Mouse (Mus musculus) frontal cortex, adult 2 months (tissue): Measurements from ENCODE around the gene Ifna6. TPM values are rescaled to one million over a fixed set of nuclear protein-coding genes. Genes with fewer than 3 reads are reported as not detected.
"Not testable (repeated sequence)": the region's sequence is repeated elsewhere in the genome, so short reads cannot be mapped to it uniquely, and the experiment has no call there.

ENCODE experiments used
- DNase-seq, 2 experiments: peaks; one replicate each; pipeline ENCODE4 v3.0.0; 2022; ENCODE audit warnings: low spot score in 1 of 2; ENCODE audit errors: extremely low spot score in 1 of 2
- polyA plus RNA-seq: library from polyadenylated mRNA; depleted of rRNA; stranded (reverse); fragments of >200 nt; gene quantifications from 2 replicates; pipeline ENCODE4 v1.2.3, GENCODE M21; 2012; rRNA removed

Ifna6 gene
- not detected in 2 replicates for polyA plus RNA-seq

DNA sequence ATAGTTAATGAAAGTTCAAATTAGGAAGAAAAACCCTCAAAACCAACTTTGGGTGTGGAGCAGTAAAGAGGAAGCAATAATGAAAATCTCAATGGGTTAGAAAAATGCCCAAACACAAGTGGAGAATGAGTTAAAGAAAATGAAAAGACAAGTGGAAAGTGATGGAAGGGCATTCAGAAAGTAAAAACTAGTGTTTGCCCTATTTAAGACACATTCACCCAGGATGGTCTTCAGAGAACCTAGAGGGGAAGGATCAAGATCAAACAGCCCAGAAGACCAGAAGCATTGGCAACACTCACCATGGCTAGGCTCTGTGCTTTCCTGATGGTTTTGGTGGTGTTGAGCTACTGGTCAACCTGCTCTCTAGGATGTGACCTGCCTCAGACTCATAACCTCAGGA lies at the start of gene Ifna6:
TSS of gene Ifna6 (plus strand) at position 301 of the 400 bp plus-strand sequence.
- not testable (repeated sequence) for DNase-seq

GRCm38 (mm10) chr4:88779550-88779949 lies 47.7 kb upstream of the Ifna6 start, which contains the start of gene Gm13272:
Gene Gm13272 (plus strand): TSS chr4:88779850.
- not testable (repeated sequence) for DNase-seq

- not testable (repeated sequence) for DNase-seq
Measured at GRCm38 (mm10) chr4:88780320-88780719, 46.9 kb upstream of the Ifna6 start.

GRCm38 (mm10) chr4:88781831-88782230 lies 45.4 kb upstream of the Ifna6 start, which contains the start of gene Ifnz:
Gene Ifnz (plus strand): TSS chr4:88782131.
- not testable (repeated sequence) for DNase-seq

DNA sequence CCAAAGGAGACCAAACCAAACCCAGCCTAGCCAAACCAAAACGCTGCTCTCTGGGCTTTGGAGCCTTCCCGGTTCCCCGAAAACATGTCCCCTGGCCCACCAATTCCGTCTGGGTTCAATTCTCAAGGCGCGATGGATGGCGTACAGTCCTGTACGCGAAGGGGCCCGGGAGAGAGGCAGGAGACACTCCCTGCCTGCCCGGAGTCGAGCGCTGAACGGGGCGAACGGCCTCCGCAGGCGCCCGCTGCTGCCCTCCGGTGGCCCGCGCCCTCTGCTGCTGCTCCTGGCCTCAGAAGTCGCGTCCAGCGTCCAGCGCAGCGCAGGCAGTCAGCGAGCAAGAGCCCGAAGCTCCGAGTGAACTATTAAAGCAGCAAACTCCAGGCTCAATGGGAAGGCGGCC lies 44.9 kb upstream of the Ifna6 start:
- not testable (repeated sequence) for DNase-seq

- DNase-seq, result not testable (repeated sequence)
Measured at GRCm38 (mm10) chr4:88785409-88785808, 41.8 kb upstream of the Ifna6 start, which contains the start of gene Gm13276. Gene Gm13276 (plus strand): TSS chr4:88785709.

GRCm38 (mm10) chr4:88788402-88788801 lies 38.8 kb upstream of the Ifna6 start, which contains the start of gene Gm13277:
Gene Gm13277 (plus strand): TSS chr4:88788632.
- DNase-seq, result peak; percentile 16 to 80

DNA sequence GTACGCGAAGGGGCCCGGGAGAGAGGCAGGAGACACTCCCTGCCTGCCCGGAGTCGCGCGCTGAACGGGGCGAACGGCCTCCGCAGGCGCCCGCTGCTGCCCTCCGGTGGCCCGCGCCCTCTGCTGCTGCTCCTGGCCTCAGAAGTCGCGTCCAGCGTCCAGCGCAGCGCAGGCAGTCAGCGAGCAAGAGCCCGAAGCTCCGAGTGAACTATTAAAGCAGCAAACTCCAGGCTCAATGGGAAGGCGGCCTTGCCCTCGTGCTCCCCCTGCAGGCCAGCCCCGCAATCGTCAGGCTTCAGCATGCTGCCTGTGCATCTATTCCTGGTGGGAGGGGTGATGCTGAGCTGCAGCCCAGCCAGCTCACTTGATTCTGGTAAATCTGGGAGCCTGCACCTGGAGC lies 36.0 kb upstream of the Ifna6 start, which contains the start of gene Gm13278:
TSS of gene Gm13278 (plus strand) at position 301 of the 400 bp plus-strand sequence.
- DNase-seq, result not testable (repeated sequence)

DNA sequence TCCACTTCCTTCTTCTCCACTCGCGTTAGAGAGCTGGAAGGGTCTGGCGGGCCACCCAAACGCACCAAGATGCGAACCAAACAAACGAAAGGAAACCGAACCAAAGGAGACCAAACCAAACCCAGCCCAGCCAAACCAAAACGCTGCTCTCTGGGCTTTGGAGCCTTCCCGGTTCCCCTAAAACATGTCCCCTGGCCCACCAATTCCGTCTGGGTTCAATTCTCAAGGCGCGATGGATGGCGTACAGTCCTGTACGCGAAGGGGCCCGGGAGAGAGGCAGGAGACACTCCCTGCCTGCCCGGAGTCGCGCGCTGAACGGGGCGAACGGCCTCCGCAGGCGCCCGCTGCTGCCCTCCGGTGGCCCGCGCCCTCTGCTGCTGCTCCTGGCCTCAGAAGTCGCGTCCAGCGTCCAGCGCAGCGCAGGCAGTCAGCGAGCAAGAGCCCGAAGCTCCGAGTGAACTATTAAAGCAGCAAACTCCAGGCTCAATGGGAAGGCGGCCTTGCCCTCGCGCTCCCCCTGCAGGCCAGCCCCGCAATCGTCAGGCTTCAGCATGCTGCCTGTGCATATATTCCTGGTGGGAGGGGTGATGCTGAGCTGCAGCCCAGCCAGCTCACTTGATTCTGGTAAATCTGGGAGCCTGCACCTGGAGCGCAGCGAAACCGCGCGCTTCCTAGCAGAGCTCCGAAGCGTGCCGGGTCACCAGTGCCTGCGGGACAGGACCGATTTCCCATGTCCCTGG lies 33.1 kb upstream of the Ifna6 start, which contains the start of gene Gm13275:
TSS of gene Gm13275 (plus strand) at position 552 of the 740 bp plus-strand sequence.
- peak; percentile 44 to 59 for DNase-seq

- DNase-seq, result not testable (repeated sequence)
Measured at GRCm38 (mm10) chr4:88797097-88797496, 30.1 kb upstream of the Ifna6 start, which contains the start of gene Gm13279. Gene Gm13279 (plus strand): TSS chr4:88797397.

DNA sequence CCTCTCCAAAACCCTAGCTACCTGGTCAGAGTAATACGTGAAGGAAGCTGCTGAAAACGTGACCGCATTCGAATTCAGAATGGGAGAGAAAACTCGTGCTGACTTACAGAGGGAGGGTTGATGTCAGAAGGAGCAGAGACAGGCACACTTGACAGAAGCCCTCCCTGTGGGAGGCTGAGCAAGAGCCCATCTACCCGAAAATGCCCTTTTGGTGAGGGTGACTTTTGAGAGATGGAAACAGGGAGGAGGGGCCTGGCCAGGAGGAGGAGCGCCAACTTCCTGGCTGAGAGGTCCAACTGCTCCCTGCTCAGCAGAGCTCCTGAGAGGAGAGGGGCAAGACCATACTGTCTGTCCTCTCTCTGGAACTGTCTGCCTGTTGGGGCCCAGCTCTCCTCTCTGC lies 27.9 kb upstream of the Ifna6 start, which contains the start of gene Gm13285:
TSS of gene Gm13285 (plus strand) at position 301 of the 400 bp plus-strand sequence.
- not testable (repeated sequence) for DNase-seq

- not testable (repeated sequence) for DNase-seq
Measured at GRCm38 (mm10) chr4:88802954-88803353, 24.3 kb upstream of the Ifna6 start, which contains the start of gene Gm13287. Gene Gm13287 (plus strand): TSS chr4:88803254.

- DNase-seq, result not testable (repeated sequence)
Measured at GRCm38 (mm10) chr4:88805231-88805630, 22.0 kb upstream of the Ifna6 start, which contains the start of gene Gm13288. Gene Gm13288 (plus strand): TSS chr4:88805531.

GRCm38 (mm10) chr4:88805761-88806160 lies 21.5 kb upstream of the Ifna6 start:
- DNase-seq, result not testable (repeated sequence)

GRCm38 (mm10) chr4:88815928-88816327 lies 11.3 kb upstream of the Ifna6 start, which contains the start of gene Ifna7:
Gene Ifna7 (plus strand): TSS chr4:88816228.
- DNase-seq, result no peak

- DNase-seq, result no peak
Measured at GRCm38 (mm10) chr4:88819659-88820058, 7.6 kb upstream of the Ifna6 start, which contains the start of gene Ifna11. Gene Ifna11 (plus strand): TSS chr4:88819959.

DNA sequence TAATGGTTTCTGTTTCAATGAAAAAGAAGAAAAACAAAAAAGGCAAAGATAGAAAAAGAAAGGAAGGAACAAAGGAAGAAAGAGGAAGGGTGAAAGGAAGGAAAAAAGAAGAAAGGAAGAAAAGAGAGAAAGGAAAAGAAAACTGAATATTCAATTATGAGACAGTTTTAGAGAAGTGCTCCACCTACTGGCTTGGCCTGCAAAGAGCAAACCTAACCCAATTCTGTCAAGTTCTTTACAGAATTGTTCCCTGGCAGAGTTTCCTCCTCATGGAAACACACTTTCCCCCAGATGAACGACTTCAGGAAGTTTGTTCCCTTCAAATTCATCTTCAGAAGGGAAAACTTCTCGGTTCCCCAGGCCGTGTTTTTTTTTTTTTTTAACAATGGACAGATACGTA lies 4.2 kb upstream of the Ifna6 start:
- peak in 1 of 2 experiments; percentile 31 for DNase-seq

DNA sequence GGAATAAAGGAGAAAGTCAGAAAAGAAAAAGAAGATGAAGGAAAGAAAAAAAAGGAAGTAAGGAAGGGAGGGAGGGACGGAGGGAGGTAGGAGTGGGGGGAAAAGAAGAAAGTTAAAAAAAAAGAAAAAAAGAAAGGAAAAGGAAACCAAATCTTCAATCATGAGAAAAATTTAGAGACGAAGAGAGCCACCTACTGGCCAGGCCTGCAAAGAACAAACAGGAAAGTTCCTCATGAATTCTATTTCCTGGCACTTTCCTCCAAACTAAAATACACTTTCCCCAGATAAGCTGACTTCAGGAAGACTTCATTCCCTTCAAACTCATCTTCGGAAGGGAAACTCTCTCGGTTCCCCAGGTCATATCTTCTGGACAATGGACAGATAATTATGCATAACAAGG lies 3.3 kb downstream of the Ifna6 start:
- DNase-seq, result peak in 1 of 2 experiments; percentile 61

DNA sequence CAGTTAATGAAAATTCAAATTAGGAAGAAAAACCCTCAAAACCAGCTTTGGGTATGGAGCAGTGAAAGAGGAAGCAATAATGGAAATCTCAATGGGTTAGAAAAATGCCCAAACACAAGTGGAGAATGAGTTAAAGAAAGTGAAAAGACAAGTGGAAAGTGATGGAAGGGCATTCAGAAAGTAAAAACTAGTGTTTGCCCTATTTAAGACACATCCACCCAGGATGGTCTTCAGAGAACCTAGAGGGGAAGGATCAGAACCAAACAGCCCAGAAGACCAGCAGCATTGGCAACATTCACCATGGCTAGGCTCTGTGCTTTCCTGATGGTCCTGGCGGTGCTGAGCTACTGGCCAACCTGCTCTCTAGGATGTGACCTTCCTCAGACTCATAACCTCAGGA lies 8.0 kb downstream of the Ifna6 start, which contains the start of gene Ifna5:
TSS of gene Ifna5 (plus strand) at position 301 of the 400 bp plus-strand sequence.
- not testable (repeated sequence) for DNase-seq

DNA sequence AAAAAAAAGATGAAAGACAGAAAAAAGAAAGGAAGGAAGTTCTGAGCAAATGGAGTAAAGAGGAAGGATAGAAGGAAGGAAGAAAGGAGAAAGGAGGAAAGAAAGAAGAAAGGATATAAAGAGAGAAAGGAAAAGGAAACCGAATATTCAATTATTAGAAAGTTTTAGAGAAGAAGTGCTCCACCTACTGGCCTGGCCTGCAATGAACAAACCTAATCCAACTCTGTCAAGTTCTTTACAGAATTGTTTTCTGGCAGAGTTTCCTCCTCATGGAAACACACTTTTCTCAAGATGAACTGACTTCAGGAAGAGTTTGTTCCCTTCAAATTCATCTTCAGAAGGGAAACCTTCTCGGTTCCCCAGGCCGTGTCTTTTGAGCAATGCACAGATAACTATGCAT lies 11.6 kb downstream of the Ifna6 start:
- DNase-seq, result peak in 1 of 2 experiments; percentile 15

DNA sequence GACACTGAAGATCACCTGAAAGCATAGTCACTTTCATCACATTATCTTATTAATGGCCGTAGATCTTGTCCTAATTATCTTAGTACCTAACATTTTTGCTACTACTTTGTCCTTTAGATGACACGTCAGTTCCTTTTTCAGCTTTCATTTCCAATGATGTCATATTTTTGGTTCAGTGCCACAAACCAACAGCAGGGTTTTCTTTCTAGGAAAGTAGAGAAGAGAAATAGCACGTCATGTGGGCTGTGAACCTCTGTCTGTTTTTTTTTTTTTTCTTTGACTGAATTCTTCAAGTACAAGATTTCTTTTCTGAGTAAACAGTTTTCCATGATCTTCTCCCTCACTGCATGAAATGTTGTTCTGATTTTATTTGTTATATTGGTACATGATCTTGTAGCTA lies 12.8 kb downstream of the Ifna6 start:
- DNase-seq, result no peak
